Mouse (Mus musculus) large intestine, adult 2 months (tissue): ENCODE measurements around the gene Agap1. TPM values are rescaled to one million over a fixed set of nuclear protein-coding genes. Genes with fewer than 3 reads are reported as not detected.

ENCODE experiments used
- DNase-seq: peaks from one replicate; pipeline ENCODE4 v3.0.0-alpha.2; 2012; ENCODE audit warnings: low read depth, low spot score
- WGBS: fragments of 180-500 bp; shearing (Covaris S2); methylation state at CpG from one replicate; pipeline ENCODE4 v1.1.7; 2018; 5-methylcytosine and 5-hydroxymethylcytosine counted together
- polyA plus RNA-seq: library from polyadenylated mRNA; depleted of rRNA; stranded (reverse); fragments of >200 nt; gene quantifications from 2 replicates; pipeline ENCODE4 v1.2.3, GENCODE M21; 2012

Agap1 gene
- polyA plus RNA-seq, 1 experiment = 12.4 TPM

DNA sequence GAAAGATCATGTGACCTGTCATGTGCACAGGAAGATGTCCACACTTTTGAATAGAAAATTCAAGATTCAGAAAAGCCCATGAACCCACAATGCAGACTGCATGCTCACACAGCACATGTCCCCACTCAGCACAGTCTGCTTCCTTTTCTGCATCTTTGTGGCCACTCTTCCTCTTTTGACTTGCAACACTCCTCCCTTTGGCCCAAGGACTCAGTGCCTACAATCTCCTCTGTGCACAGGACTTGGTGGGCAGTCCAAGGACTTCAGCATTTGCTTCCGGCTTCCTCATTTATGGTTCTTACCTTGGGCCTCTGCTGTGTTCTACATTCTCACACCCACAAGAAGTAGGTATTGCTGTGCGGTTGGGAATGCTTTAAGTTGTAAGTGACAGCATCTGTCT lies 447.6 kb downstream of the Agap1 start:
- no peak for DNase-seq
- WGBS = 75% methylated on average over 2 of the region's 2 CpGs

DNA sequence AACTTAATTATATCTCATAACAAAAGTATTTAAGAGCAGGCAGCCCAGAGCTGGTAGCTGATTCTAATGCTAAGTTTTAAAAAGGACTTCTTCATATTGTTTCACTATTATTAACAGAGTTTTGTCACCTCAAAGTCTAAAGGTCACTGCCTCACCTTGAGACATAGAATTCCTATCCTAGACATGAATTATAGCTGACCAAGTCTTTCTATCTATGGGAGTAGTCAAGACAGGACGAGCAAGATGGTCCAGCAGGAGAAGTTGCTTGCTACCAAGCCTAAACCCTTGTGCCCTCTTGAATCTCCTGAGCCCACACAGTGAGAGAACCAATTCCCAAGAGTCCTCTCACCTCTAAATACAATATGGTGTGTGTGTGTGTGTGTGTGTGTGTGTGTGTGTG lies 448.0 kb downstream of the Agap1 start:
- DNase-seq = no peak
- 55% methylated on average over 1 of the region's 1 CpGs for WGBS

DNA sequence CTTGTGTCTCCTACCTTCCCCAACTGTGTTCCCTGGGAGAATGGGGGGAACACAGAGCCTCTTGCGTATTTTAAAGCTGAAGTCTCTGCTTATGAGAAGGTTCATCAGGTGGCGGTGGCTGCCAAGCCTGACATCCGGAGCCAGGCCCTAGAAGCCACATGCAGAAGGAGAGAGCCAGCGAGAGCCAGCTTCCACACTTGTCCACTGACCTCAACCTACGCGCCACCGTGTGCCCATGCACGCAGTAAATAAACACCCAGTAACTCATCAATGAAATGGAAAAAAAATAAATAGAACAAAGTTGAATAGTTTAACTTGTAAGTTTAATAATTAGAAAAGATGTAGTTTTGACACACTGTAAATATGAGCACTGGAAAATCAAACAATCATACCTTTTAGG lies 455.2 kb downstream of the Agap1 start:
- no peak for DNase-seq
- WGBS = 87% methylated on average over 8 of the region's 8 CpGs

DNA sequence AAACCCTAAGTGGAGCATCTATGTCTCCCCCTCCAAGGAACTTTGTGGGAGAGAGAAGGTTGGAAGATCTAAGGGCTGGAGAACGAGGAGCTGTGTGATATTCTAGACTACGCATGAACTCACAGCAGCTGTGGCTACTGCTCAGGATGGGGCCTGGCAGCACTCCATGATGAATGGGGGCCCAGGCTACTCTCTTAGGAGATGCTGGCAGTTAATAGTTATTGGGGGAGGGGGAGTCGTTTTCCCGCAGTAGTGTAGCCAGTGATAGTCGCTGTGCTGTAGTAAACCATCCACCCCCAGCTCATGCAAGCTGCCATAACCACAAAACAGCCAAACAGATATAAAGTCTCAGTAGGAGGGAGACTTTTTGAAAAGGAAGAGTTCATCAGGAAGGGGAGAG lies 457.8 kb downstream of the Agap1 start:
- DNase-seq = no peak
- WGBS = 53% methylated on average over 5 of the region's 5 CpGs

DNA sequence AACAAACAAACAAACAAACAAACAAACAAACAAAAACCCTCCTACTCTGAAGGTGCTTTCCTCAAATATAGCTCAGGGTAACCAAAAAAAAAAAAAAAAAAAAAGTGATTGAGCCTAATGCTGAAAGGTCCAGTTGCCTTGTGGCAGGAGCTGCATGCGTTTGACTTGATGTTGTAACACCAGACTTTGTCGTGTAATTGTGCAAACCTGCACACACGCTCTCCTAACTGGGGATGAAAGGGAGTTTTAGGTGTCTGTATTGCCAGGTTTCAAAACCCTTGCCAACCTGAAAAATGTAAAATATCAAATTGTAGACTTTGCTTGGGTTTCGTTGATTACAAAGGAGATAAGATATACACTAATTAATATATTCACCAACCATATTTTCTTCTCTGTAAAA lies 459.0 kb downstream of the Agap1 start:
- WGBS = 72% methylated on average over 4 of the region's 4 CpGs
- no peak for DNase-seq

DNA sequence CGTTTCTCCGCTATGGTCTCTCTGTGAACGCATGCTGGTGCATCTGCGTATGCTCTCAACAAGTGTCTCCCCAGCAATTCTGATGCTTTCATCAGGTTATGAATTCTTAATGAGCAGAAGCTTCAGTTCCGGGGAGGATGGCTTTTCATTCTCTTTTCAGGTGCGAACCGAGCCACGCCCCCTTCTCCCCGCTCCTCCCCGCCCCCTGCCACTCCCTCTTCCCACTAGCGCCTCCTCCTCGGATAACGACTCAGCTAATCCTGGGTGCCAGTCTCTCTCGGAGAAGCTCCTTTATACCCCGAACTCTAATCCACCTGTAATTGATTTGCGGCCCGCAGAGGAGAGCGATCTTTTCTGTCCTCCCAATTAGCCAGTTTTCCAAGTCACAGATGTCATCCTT lies 463.5 kb downstream of the Agap1 start:
- no peak for DNase-seq
- WGBS = 26% methylated on average over 18 of the region's 18 CpGs

DNA sequence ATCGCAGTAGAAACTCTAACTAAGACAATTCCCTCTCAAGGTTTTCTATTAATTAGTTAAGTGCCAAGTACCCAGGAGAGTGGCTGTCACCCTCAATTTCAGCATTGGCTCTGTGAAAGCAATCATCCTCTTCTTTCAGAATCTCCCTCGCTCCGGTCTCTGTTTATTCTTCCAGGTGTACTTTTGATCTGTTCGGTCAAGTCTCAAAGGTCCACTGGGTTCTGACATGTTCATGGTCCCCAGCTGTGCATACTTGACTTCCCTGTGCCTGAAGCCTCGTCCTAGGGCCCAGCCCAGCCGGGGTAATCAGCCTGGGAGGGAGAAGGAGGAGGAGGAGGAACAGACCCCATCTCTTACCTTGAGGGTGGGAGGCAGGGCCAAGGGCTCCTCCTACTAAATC lies 464.6 kb downstream of the Agap1 start:
- WGBS = 58% methylated on average over 6 of the region's 6 CpGs
- no peak for DNase-seq

DNA sequence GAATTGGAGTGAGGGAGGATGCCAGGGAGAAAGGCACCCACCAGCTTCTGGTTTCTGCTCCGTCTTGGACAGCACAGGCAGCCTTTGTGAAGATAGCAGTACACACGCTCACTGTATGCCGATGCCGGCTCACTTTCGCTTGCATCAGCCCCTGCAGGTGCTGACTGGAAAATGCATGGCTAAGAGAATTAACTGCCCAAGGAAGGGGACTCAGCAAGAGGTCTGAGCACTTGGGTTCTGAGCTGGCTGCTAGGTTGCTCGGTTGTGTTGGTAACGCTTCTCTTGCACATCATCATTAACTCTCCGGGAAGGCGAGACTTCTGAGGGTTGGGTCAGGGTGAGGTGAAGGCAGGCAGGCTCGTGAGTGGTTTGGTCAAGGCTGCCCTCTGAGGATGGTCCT lies 467.2 kb downstream of the Agap1 start:
- DNase-seq = no peak
- WGBS = 5% methylated on average over 10 of the region's 10 CpGs

DNA sequence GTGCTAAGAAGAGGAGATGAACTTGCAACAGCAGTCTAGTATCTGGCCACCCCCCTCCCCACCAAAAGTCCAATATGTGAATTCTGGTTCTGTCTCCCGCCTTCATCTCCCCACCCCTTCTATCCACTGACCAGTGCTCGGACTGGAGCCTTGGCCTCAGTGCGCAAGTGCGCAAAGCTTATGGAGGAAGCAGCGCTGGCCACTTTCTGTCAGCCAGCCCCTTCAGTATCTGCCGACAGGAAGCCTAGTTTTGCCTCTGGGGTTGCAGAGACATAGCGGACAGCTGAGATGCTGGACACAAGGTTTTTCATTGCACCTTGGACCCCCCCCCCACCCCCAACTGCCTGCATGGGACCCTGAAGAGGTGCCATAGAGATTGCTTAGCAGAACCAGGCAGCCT lies 467.7 kb downstream of the Agap1 start:
- WGBS = 3% methylated on average over 7 of the region's 7 CpGs
- no peak for DNase-seq

DNA sequence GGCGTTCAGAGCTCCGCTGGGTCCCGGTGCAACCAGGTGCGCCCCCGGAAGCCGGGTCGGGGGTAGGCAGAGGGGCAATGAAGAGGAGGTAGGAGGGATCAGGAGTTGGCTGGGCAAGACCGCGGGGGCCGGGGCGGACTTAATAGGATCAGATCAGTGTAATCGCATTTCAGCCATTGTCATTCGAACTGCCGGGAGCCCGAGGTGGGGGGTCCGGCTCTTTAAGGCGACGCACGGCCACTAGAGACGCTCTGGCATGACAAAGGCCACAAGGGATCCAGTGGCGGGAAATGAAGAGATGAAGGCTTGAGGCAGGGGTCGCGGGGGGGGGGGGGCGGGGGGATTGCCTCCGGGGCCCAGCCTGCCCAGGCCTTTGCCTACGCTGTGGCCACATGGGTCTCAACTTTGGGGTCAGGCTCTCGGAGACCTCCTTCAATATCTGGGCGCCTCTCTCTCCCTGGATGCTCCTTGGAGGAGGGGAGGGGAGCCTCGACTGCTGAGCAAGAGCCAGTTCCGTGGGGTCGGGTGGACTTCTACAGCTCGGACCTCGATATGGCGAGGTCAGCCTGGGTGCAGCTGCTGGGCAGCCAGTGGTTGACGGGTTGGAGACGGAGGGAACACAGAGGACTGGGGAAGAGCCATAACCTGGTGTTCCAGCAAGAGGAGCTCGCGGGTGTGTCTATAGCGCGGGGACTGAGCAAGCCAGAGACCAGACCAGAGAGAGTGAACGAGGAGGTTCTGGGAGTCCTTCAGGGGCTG lies 468.5 kb downstream of the Agap1 start:
- 4% methylated on average over 41 of the region's 41 CpGs for WGBS
- no peak for DNase-seq

DNA sequence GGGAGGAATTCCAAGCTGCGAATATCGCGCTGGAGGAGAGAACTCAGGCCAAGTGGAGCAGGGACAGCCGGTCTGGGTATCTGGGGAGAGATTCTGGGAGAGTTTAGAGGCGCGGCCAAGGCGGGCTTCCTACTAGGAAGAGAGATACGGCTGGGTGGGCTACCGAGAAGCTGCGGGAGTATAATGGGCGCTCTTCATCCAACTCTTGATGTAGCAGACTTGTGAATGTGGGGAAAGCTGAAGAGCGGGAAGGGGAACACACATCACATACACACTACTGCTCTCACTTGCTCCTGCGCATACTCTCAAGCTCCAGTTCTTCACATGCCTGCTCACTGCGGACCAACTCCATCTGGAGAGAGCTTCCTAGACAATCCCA lies 469.0 kb downstream of the Agap1 start:
- WGBS = 6% methylated on average over 14 of the region's 14 CpGs
- DNase-seq = no peak

DNA sequence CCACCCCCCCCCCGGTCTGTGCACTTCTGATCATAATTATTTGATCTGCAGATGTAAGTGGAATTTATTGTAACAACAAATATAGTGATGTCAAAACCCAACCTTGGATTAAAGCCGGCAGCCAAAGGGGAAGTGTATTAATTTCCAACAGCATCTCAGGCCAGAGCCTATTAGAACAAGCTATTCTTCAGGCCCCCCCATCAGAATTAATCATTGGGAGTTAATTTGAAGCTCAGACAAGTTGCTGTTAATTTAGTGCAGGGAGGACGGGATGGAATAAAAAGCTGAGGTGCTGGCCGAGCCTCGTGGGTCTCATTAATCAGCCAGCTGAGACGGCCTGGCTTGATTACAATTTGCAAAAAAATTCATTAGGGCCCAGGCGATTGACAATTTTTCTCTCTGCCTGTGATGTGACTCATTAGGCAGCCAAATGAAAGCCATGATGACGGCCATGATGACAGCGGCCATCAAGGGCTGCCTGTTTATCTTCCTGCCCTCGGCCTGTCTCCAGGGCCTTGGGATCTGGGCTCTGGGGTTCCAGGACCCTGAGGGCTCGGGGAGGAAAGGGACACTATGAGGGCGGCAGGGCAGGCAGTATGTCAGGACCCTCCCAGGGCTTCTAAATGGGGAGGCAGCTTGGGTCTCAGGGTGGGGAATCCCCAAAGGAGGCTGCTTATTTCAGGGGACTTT lies 471.0 kb downstream of the Agap1 start:
- 48% methylated on average over 12 of the region's 12 CpGs for WGBS
- no peak for DNase-seq

DNA sequence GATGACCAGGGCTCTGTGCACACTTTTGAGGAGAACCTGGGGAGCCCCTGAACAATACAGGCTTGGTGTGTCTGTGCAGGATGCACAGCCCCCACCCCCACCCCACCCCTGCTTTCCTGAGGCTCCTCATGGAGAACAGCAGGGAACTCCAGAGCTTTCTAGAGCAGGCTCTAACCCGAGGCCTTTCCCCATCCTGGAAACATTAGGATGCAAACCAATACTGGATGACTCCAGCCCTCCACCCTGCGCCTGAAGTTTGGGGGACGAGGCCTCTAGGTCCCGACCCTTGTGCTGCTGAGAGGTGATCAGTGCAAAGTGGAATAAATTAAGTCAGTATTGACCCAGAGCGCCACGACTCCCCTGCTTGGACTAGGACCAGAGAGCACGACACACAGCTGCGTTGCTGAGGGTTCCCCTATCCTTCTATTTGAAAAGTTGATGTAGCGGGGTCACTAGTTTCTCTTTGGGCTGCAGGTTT lies 472.0 kb downstream of the Agap1 start:
- 27% methylated on average over 9 of the region's 9 CpGs for WGBS
- DNase-seq = no peak

DNA sequence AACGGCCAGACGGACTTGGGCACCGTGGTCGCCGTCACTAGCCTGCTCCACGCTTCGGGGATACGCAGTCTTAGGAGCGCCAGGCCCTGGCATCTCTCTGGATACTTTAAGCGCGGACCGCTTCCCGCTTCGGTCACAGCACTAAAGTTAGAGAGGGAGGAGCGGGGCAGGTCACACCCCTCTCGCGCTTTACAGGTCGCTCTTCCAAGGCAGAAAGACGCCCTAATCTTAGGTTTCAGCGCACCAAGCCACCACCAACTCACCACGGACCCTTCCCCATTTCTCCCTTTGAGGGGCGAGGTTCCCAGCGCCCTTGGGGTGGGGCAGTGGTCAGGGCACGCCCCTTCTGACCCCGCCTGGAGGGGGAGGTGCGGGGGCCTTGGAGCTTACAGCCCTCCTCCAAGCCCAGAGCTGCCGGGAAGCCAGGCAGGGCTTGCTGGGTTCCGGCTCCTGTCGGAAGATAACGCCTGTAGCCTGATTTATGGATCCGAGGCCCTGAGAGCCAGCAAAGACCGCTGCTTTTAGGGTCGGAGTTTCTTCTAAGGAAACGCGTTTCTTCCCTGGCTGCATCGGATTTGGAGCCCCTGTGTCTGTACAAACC lies 472.6 kb downstream of the Agap1 start:
- whole genome bisulfite sequencing = 4% methylated on average over 36 of the region's 36 CpGs

DNA sequence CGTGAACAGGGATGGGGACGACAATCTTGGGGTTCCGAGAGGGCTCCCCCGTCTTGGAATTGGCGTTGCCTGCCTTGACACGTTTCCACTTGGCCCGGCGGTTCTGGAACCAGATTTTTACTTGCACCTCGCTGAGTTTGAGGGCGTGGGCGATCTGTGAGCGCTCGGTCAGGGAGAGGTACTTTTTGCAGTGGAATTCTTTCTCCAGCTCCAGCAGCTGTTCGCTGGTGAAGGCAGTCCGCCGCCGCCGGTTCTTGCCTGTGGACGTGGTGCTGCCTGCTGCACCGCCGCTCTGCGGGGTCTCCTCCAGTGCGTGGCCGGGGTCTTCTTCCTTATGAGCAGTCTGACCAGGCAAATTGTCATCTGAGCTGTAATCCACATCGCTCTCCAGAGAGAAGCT lies 474.1 kb downstream of the Agap1 start:
- DNase-seq = no peak
- WGBS = 22% methylated on average over 25 of the region's 25 CpGs

More for the DNA sequence above, 472.6 kb downstream of the Agap1 start:
- no peak for DNase-seq

DNA sequence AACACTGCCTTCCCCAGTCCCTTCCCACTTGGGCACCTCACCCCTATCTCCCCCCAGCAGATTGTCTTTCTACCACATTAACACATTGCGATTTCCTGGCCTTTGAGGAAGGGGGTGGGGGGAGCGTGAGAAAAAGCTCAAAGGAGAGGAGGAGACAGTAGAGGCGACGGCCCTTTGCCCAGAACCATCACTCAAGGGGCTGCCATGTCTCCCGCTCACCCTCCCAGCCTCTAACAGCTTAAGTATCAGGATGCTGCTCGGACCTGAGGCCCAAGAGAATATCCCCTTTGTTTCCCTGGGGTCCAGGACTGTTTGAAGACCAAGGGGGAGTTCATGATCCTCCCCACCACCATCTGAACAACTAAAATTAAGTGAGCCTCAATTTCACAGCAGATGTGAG lies 474.6 kb downstream of the Agap1 start:
- WGBS = 13% methylated on average over 6 of the region's 6 CpGs
- DNase-seq = no peak

DNA sequence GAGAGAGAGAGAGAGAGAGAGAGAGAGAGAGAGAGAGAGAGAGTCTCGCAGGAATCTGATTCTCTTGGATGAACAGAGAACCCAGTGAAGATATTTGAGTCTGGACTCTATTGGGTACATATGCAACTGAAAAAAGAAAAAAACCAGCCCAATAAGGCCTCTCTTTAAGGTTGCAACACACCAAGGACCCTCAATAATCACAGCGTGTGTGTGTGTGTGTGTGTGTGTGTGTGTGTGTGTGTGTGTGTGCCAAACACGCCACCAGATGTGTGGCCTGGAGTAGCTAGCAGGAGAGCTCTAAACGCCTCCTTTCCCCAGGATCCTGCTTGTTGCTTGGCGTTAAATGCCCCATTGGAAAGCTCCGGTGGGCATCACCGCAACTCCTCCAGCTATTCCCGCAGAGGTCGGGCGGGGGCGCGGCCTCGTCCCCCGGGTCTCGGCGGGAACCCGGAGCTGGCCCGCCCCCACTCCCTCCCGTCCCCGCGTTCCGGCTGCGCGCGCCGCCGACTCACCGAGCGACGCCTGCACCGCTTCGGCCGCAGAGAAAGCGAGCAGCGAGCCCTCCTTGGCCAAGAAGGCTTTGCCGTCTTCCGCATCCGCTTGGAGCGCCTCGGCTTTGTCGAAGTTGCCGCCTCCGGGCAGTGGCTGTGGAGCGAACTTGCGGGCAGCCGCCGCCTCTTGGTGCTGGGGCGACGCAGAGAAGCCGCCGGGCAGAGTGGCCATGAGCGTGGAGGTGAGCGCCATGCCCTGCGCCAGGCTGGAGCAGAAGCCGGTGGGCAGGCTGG lies 475.3 kb downstream of the Agap1 start:
- no peak for DNase-seq
- 2% methylated on average over 54 of the region's 55 CpGs for WGBS

DNA sequence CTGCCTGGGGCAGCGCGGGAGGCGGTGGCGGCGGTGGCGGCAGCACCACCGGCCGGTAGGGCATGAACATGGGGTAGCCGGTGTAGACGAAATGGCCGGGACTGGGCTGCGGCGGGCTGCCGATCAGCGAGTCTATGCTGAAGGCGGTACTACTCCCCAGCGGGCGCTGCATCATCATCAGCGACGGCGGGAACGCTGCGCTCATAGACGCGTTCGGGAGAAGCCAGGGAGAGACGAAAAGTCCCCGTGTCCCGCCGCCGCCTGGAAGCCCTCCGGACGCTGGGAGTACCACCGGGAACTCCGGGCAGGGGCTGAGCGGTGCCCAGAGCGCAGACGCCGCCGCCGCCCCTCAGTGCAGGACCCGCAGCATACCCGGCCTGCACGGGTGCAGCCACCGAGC lies 475.9 kb downstream of the Agap1 start:
- 3% methylated on average over 45 of the region's 45 CpGs for WGBS
- no peak for DNase-seq

DNA sequence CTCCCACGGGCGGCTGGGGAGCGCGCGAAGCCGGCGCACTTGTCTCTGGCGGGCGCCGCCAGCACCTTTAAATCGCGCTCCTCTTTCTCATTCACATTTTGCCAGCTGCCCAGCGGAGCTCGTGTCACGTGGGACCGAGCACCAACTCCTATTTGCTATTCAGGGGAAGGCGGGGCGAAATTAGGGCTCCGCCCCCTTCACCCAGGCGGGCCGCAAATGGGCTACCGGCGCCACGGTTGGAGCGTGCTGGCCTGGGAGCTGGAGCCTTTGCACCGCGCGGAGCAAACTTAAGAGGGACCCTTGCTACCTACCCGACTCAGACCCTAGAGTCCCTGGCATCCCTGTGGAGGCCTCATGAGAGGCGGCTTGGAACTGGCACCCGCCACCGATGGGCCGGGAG lies 476.5 kb downstream of the Agap1 start, which contains the start of gene Gbx2:
Gene Gbx2 (minus strand): TSS at position 60 of the 400 bp plus-strand sequence.
- peak; percentile 7 for DNase-seq
- 2% methylated on average over 33 of the region's 33 CpGs for WGBS

DNA sequence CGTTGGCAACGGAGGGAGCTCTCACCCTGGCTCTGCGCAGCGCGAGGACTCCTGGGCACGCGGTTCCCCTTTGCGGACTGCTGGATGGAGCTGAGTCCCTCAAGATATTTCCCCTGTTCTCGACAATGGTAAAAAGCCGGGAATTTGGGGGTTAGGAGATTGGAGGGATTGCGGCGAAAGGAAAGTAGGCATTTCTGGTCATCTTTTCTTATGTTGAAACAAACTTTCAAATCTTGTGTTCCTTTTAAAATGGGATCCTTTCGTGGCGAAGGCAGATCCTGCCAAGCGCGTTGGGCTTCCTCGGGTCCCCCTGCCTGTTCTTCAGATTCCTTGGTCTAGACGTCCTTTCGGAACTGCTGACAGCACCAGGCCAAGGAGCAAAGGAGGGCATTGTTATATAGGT lies 477.4 kb downstream of the Agap1 start:
- 16% methylated on average over 19 of the region's 19 CpGs for WGBS
- no peak for DNase-seq
